20 mouse cellular contexts compared by ENCODE assay signal in the genomic region with DNA sequence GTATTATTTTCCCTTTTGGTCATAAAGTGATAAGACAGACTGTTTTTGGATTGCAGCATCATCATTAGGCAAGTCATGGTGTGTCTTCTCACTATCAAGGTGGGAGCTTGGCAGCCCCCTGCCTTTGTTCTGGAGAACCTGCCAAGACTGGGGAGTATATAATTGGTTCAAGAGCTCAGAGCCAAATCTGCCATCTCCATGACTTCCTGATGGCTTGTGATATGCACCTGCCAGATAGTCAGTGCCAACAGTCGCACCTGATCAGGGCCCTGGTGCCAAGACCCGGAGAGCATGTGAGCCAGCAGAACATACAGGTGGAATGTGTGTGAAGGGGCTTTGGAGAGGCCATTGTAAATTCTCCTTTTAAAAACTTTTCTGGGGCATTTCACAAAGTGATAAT.
DNase-seq lines count a peak whose midpoint lies in the region; ATAC-seq and TF ChIP-seq lines count a peak whose summit lies in the region.
"Had no signal": no experiment of that assay in that cellular context is flagged by ENCODE, and none has a peak within 500 bp of the region (broad histone marks: within the 10 kb centered on the region; RNA-seq: fewer than 3 reads in every experiment).

No protein-coding gene starts in this region.

- H3K36me3 ChIP-seq in hindbrain, embryonic 15.5 days, result no peaks in the 10 kb centered on the region
- no peaks in the 10 kb centered on the region for H3K36me3 ChIP-seq in hindbrain, embryonic 14.5 days (replicated peaks; ENCODE audit: control insufficient read depth, insufficient read depth)
- H3K36me3 ChIP-seq in kidney, embryonic 14.5 days (ENCODE audit: control insufficient read depth, insufficient read depth, low read length), result no peaks in the 10 kb centered on the region
- H3K36me3 ChIP-seq: embryonic facial prominence, embryonic 13.5 days; heart, embryonic 15.5 days; midbrain, embryonic 10.5 days had no signal

- no peak for TF ChIP-seq CTCF in brain, embryonic 14.5 days (IDR thresholded peaks at IDR 0.05; ENCODE audit: borderline replicate concordance, extremely low read depth, insufficient read depth, insufficient read length)
- TF ChIP-seq CTCF in cerebellum, adult 2 months (IDR thresholded peaks at IDR 0.05; ENCODE audit: borderline replicate concordance, insufficient read depth, low read depth, low read length), result no peak

- H3K4me3 ChIP-seq in hindbrain, embryonic 15.5 days, result no peak overlapping the region
- H3K4me3 ChIP-seq in hindbrain, embryonic 14.5 days (replicated peaks; ENCODE audit: low read length), result no peak overlapping the region
- no peak overlapping the region for H3K4me3 ChIP-seq in cerebellum, adult 2 months (replicated peaks; ENCODE audit: insufficient read depth, low read depth, low read length)
- no peak overlapping the region for H3K4me3 ChIP-seq in kidney, embryonic 14.5 days (ENCODE audit: low read length)
- H3K4me3 ChIP-seq: embryonic facial prominence, embryonic 13.5 days; erythroblast, embryonic 14.5 days; forebrain, embryonic 13.5 days; gastrocnemius, adult 2 months; heart, embryonic 15.5 days; midbrain, embryonic 10.5 days had no signal

- ATAC-seq in hindbrain, embryonic 15.5 days (ENCODE audit: low FRiP score, low read depth), result peak; percentile 63; the same call in 1 of the 2 replicates
- ATAC-seq in hindbrain, embryonic 14.5 days (ENCODE audit: low FRiP score), result no peak
- ATAC-seq in kidney, embryonic 14.5 days (ENCODE audit: low FRiP score, low TSS enrichment), result no peak
- ATAC-seq: forebrain, embryonic 13.5 days; lung, postnatal 0 days had no signal

- WGBS in hindbrain, embryonic 15.5 days, result 82% methylated on average over 2 of the region's 2 CpGs
- 90% methylated on average over 2 of the region's 2 CpGs for WGBS in hindbrain, embryonic 14.5 days
- WGBS in cerebellum, adult 2 months, result 11% methylated on average over 2 of the region's 2 CpGs
- 85% methylated on average over 2 of the region's 2 CpGs for WGBS in kidney, embryonic 14.5 days

- no peak overlapping the region for H3K4me2 ChIP-seq in hindbrain, embryonic 15.5 days
- H3K4me2 ChIP-seq in hindbrain, embryonic 14.5 days (replicated peaks), result no peak overlapping the region
- H3K4me2 ChIP-seq in kidney, embryonic 14.5 days (replicated peaks; ENCODE audit: low read depth, low read length), result no peak overlapping the region
- H3K4me2 ChIP-seq: embryonic facial prominence, embryonic 13.5 days; forebrain, embryonic 13.5 days; heart, embryonic 15.5 days had no signal

- H3K9ac ChIP-seq in hindbrain, embryonic 15.5 days, result no peak overlapping the region
- no peak overlapping the region for H3K9ac ChIP-seq in hindbrain, embryonic 14.5 days
- H3K9ac ChIP-seq in kidney, embryonic 14.5 days (ENCODE audit: low read depth, low read length), result no peak overlapping the region
- H3K9ac ChIP-seq: embryonic facial prominence, embryonic 13.5 days; forebrain, embryonic 13.5 days; heart, embryonic 15.5 days had no signal

- H3K27ac ChIP-seq in hindbrain, embryonic 15.5 days (replicated peaks), result no peak overlapping the region
- H3K27ac ChIP-seq in hindbrain, embryonic 14.5 days, result no peak overlapping the region
- H3K27ac ChIP-seq in cerebellum, adult 2 months (ENCODE audit: insufficient read depth, low read length), result no peak overlapping the region
- no peak overlapping the region for H3K27ac ChIP-seq in kidney, embryonic 14.5 days (ENCODE audit: low read depth, low read length)
- H3K27ac ChIP-seq: embryonic facial prominence, embryonic 13.5 days; forebrain, embryonic 13.5 days; gastrocnemius, adult 2 months; heart, embryonic 15.5 days; macrophage; midbrain, embryonic 10.5 days; stomach, postnatal 0 days had no signal

- no peak for TF ChIP-seq POLR2A in brain, embryonic 14.5 days (IDR thresholded peaks at IDR 0.05; ENCODE audit: borderline replicate concordance, extremely low read depth, insufficient read depth, insufficient read length, poor library complexity, severe bottlenecking)
- no peak for TF ChIP-seq POLR2A in cerebellum, adult 2 months (IDR thresholded peaks at IDR 0.05; ENCODE audit: borderline replicate concordance, insufficient read depth, low read length)

- H3K9me3 ChIP-seq in hindbrain, embryonic 15.5 days, result no peaks in the 10 kb centered on the region
- no peaks in the 10 kb centered on the region for H3K9me3 ChIP-seq in hindbrain, embryonic 14.5 days (ENCODE audit: control insufficient read depth, low read length)
- H3K9me3 ChIP-seq in kidney, embryonic 14.5 days (ENCODE audit: control insufficient read depth, low read length), result no peaks in the 10 kb centered on the region
- H3K9me3 ChIP-seq: embryonic facial prominence, embryonic 13.5 days; forebrain, embryonic 13.5 days; heart, embryonic 15.5 days; midbrain, embryonic 10.5 days had no signal

- H3K4me1 ChIP-seq in hindbrain, embryonic 15.5 days (replicated peaks), result no peaks in the 10 kb centered on the region
- no peaks in the 10 kb centered on the region for H3K4me1 ChIP-seq in hindbrain, embryonic 14.5 days (replicated peaks; ENCODE audit: control insufficient read depth, insufficient read depth, low read length)
- peaks cover 6% of the 10 kb centered on the region; the same call in 1 of the 2 replicates for H3K4me1 ChIP-seq in cerebellum, adult 2 months (ENCODE audit: control insufficient read depth, insufficient read depth, low read length)
- H3K4me1 ChIP-seq in kidney, embryonic 14.5 days (ENCODE audit: control insufficient read depth, insufficient read depth, low read length), result no peaks in the 10 kb centered on the region
- H3K4me1 ChIP-seq: embryonic facial prominence, embryonic 13.5 days; forebrain, embryonic 13.5 days; heart, embryonic 15.5 days; midbrain, embryonic 10.5 days had no signal

- no peak for DNase-seq in hindbrain, embryonic 14.5 days (ENCODE audit: low spot score)
- peak; percentile 22 for DNase-seq in brain, embryonic 14.5 days (ENCODE audit: low read depth)
- DNase-seq in cerebellum, adult 2 months, result peak; percentile 40 to 78
- DNase-seq in cerebellum, postnatal 25 days, result peak; percentile 75 to 82
- no peak for DNase-seq in spleen, postnatal 10 days (ENCODE audit: low spot score in 2 of 2)
- DNase-seq: gastrocnemius, adult 2 months; heart, postnatal 36 days; kidney, adult 2 months; kidney, postnatal 10 days; thymus, adult 2 months had no signal

- no peaks in the 10 kb centered on the region for H3K27me3 ChIP-seq in hindbrain, embryonic 15.5 days
- no peaks in the 10 kb centered on the region for H3K27me3 ChIP-seq in hindbrain, embryonic 14.5 days (ENCODE audit: control insufficient read depth, insufficient read depth, low read length)
- H3K27me3 ChIP-seq in cerebellum, adult 2 months (ENCODE audit: control insufficient read depth, insufficient read depth, low read length), result no peaks in the 10 kb centered on the region
- H3K27me3 ChIP-seq in kidney, embryonic 14.5 days (ENCODE audit: control insufficient read depth, insufficient read depth, low read length), result no peaks in the 10 kb centered on the region
- H3K27me3 ChIP-seq: embryonic facial prominence, embryonic 13.5 days; forebrain, embryonic 13.5 days; heart, embryonic 15.5 days had no signal

Comparison
In these comparisons a context has a peak if more than half of its experiments do, and no peak if none do; other contexts are left out.
1. DNase-seq: peak in brain, embryonic 14.5 days (single experiment), cerebellum, adult 2 months (2 of 2) and cerebellum, postnatal 25 days (2 of 2); none in hindbrain, embryonic 14.5 days (single experiment) and spleen, postnatal 10 days (0 of 2).